Mouse (Mus musculus): ENCODE data around the gene Coq7. TPM values are rescaled to one million over a fixed set of nuclear protein-coding genes. Genes with fewer than 3 reads are reported as not detected.

Gene Coq7
- 4.1 to 7.9 TPM (median 5.2 TPM) in 3 replicates for total RNA-seq (2017)

GRCm38 (mm10) chr7:118533178-118533578 is at the start of gene Coq7:
Gene Coq7, minus strand, starts transcription at chr7:118533356.
- ATAC-seq (replicated peaks; ENCODE audit: insufficient number of reproducible peaks, low FRiP score, low TSS enrichment, poor library complexity, severe bottlenecking): peak; percentile 98

- no peak for ATAC-seq (replicated peaks; ENCODE audit: insufficient number of reproducible peaks, low FRiP score, low TSS enrichment, poor library complexity, severe bottlenecking)
These were observed 46.8 kb upstream of the Coq7 start for GRCm38 (mm10) chr7:118579938-118580337.

GRCm38 (mm10) chr7:118578269-118578668 is 45.1 kb upstream of the Coq7 start:
- no peak for ATAC-seq (replicated peaks; ENCODE audit: insufficient number of reproducible peaks, low FRiP score, low TSS enrichment, poor library complexity, severe bottlenecking)

GRCm38 (mm10) chr7:118572039-118572438 is 38.9 kb upstream of the Coq7 start:
- ATAC-seq (replicated peaks; ENCODE audit: insufficient number of reproducible peaks, low FRiP score, low TSS enrichment, poor library complexity, severe bottlenecking): no peak

- no peak for ATAC-seq (replicated peaks; ENCODE audit: insufficient number of reproducible peaks, low FRiP score, low TSS enrichment, poor library complexity, severe bottlenecking)
These were observed 38.2 kb upstream of the Coq7 start for GRCm38 (mm10) chr7:118571350-118571749.

GRCm38 (mm10) chr7:118569121-118569543 is 36.0 kb upstream of the Coq7 start:
- no peak for ATAC-seq (replicated peaks; ENCODE audit: insufficient number of reproducible peaks, low FRiP score, low TSS enrichment, poor library complexity, severe bottlenecking)

- ATAC-seq (replicated peaks; ENCODE audit: insufficient number of reproducible peaks, low FRiP score, low TSS enrichment, poor library complexity, severe bottlenecking): no peak
These were observed 21.1 kb upstream of the Coq7 start for GRCm38 (mm10) chr7:118554290-118554689.

- no peak for ATAC-seq (replicated peaks; ENCODE audit: insufficient number of reproducible peaks, low FRiP score, low TSS enrichment, poor library complexity, severe bottlenecking)
These were observed 20.7 kb upstream of the Coq7 start for GRCm38 (mm10) chr7:118553881-118554280.

- no peak for ATAC-seq (replicated peaks; ENCODE audit: insufficient number of reproducible peaks, low FRiP score, low TSS enrichment, poor library complexity, severe bottlenecking)
These were observed 14.3 kb upstream of the Coq7 start for GRCm38 (mm10) chr7:118547451-118547850.

- no peak for ATAC-seq (replicated peaks; ENCODE audit: insufficient number of reproducible peaks, low FRiP score, low TSS enrichment, poor library complexity, severe bottlenecking)
These were observed 11.0 kb upstream of the Coq7 start for GRCm38 (mm10) chr7:118544128-118544527.

- no peak for ATAC-seq (replicated peaks; ENCODE audit: insufficient number of reproducible peaks, low FRiP score, low TSS enrichment, poor library complexity, severe bottlenecking)
These were observed 1.9 kb upstream of the Coq7 start for GRCm38 (mm10) chr7:118535076-118535475.

GRCm38 (mm10) chr7:118534326-118534725 is 1.2 kb upstream of the Coq7 start:
- ATAC-seq (replicated peaks; ENCODE audit: insufficient number of reproducible peaks, low FRiP score, low TSS enrichment, poor library complexity, severe bottlenecking): no peak

GRCm38 (mm10) chr7:118532519-118533177 is 508 bp downstream of the Coq7 start:
- ATAC-seq (replicated peaks; ENCODE audit: insufficient number of reproducible peaks, low FRiP score, low TSS enrichment, poor library complexity, severe bottlenecking): peak; percentile 91

GRCm38 (mm10) chr7:118526967-118527366 is 6.2 kb downstream of the Coq7 start:
- ATAC-seq (replicated peaks; ENCODE audit: insufficient number of reproducible peaks, low FRiP score, low TSS enrichment, poor library complexity, severe bottlenecking): no peak

GRCm38 (mm10) chr7:118522077-118522476 is 11.1 kb downstream of the Coq7 start:
- ATAC-seq (replicated peaks; ENCODE audit: insufficient number of reproducible peaks, low FRiP score, low TSS enrichment, poor library complexity, severe bottlenecking): no peak

GRCm38 (mm10) chr7:118519661-118520060 is 13.5 kb downstream of the Coq7 start:
- ATAC-seq (replicated peaks; ENCODE audit: insufficient number of reproducible peaks, low FRiP score, low TSS enrichment, poor library complexity, severe bottlenecking): no peak

GRCm38 (mm10) chr7:118518687-118519086 is 14.5 kb downstream of the Coq7 start:
- ATAC-seq (replicated peaks; ENCODE audit: insufficient number of reproducible peaks, low FRiP score, low TSS enrichment, poor library complexity, severe bottlenecking): peak; percentile 72

- no peak for ATAC-seq (replicated peaks; ENCODE audit: insufficient number of reproducible peaks, low FRiP score, low TSS enrichment, poor library complexity, severe bottlenecking)
These were observed 15.3 kb downstream of the Coq7 start for GRCm38 (mm10) chr7:118517819-118518218.

- no peak for ATAC-seq (replicated peaks; ENCODE audit: insufficient number of reproducible peaks, low FRiP score, low TSS enrichment, poor library complexity, severe bottlenecking)
These were observed 24.6 kb downstream of the Coq7 start for GRCm38 (mm10) chr7:118508556-118508955.

- no peak for ATAC-seq (replicated peaks; ENCODE audit: insufficient number of reproducible peaks, low FRiP score, low TSS enrichment, poor library complexity, severe bottlenecking)
These were observed 29.3 kb downstream of the Coq7 start for GRCm38 (mm10) chr7:118503844-118504243.

GRCm38 (mm10) chr7:118502333-118502732 is 30.8 kb downstream of the Coq7 start:
- ATAC-seq (replicated peaks; ENCODE audit: insufficient number of reproducible peaks, low FRiP score, low TSS enrichment, poor library complexity, severe bottlenecking): no peak

All from monocyte, adult 5-6 weeks (primary cell).